Mouse (Mus musculus): ENCODE data around the gene Cox11.

Cox11 gene

GRCm38 (mm10) chr11:90650231-90650885 lies 12.4 kb downstream of the Cox11 start:
- no peak for TF ChIP-seq GATA4 (IDR thresholded peaks at IDR 0.05; ENCODE audit: insufficient replicate concordance, low read length)

GRCm38 (mm10) chr11:90652603-90653002 lies 14.6 kb downstream of the Cox11 start:
- no peak for TF ChIP-seq GATA4 (IDR thresholded peaks at IDR 0.05; ENCODE audit: insufficient replicate concordance, low read length)

GRCm38 (mm10) chr11:90657527-90657926 lies 19.6 kb downstream of the Cox11 start:
- no peak for TF ChIP-seq GATA4 (IDR thresholded peaks at IDR 0.05; ENCODE audit: insufficient replicate concordance, low read length)

GRCm38 (mm10) chr11:90660662-90661061 lies 22.7 kb downstream of the Cox11 start:
- TF ChIP-seq GATA4 (IDR thresholded peaks at IDR 0.05; ENCODE audit: insufficient replicate concordance, low read length) = no peak

- no peak for TF ChIP-seq GATA4 (IDR thresholded peaks at IDR 0.05; ENCODE audit: insufficient replicate concordance, low read length)
These were observed 25.1 kb downstream of the Cox11 start for GRCm38 (mm10) chr11:90663052-90663451.

- no peak for TF ChIP-seq GATA4 (IDR thresholded peaks at IDR 0.05; ENCODE audit: insufficient replicate concordance, low read length)
These were observed 25.8 kb downstream of the Cox11 start for GRCm38 (mm10) chr11:90663618-90664297.

GRCm38 (mm10) chr11:90664345-90664986 lies 26.5 kb downstream of the Cox11 start:
- no peak for TF ChIP-seq GATA4 (IDR thresholded peaks at IDR 0.05; ENCODE audit: insufficient replicate concordance, low read length)

- no peak for TF ChIP-seq GATA4 (IDR thresholded peaks at IDR 0.05; ENCODE audit: insufficient replicate concordance, low read length)
These were observed 27.2 kb downstream of the Cox11 start for GRCm38 (mm10) chr11:90665161-90665560.

GRCm38 (mm10) chr11:90666144-90666757 lies 28.3 kb downstream of the Cox11 start:
- no peak for TF ChIP-seq GATA4 (IDR thresholded peaks at IDR 0.05; ENCODE audit: insufficient replicate concordance, low read length)

- no peak for TF ChIP-seq GATA4 (IDR thresholded peaks at IDR 0.05; ENCODE audit: insufficient replicate concordance, low read length)
These were observed 28.9 kb downstream of the Cox11 start for GRCm38 (mm10) chr11:90666916-90667315.

GRCm38 (mm10) chr11:90667325-90667724 lies 29.4 kb downstream of the Cox11 start:
- TF ChIP-seq GATA4 (IDR thresholded peaks at IDR 0.05; ENCODE audit: insufficient replicate concordance, low read length) = peak; percentile 62

- no peak for TF ChIP-seq GATA4 (IDR thresholded peaks at IDR 0.05; ENCODE audit: insufficient replicate concordance, low read length)
These were observed 37.6 kb downstream of the Cox11 start for GRCm38 (mm10) chr11:90675479-90676110.

- TF ChIP-seq GATA4 (IDR thresholded peaks at IDR 0.05; ENCODE audit: insufficient replicate concordance, low read length) = no peak
These were observed 39.1 kb downstream of the Cox11 start for GRCm38 (mm10) chr11:90677027-90677426.

- TF ChIP-seq GATA4 (IDR thresholded peaks at IDR 0.05; ENCODE audit: insufficient replicate concordance, low read length) = no peak
These were observed 39.9 kb downstream of the Cox11 start for GRCm38 (mm10) chr11:90677771-90678288.

- TF ChIP-seq GATA4 (IDR thresholded peaks at IDR 0.05; ENCODE audit: insufficient replicate concordance, low read length) = no peak
These were observed 40.6 kb downstream of the Cox11 start for GRCm38 (mm10) chr11:90678582-90678981.

Data from liver, adult (tissue).